Mouse (Mus musculus) monocyte, adult 5-6 weeks (primary cell): ENCODE measurements around the gene Pnpla3. TPM values are rescaled to one million over a fixed set of nuclear protein-coding genes. Genes with fewer than 3 reads are reported as not detected.
A peak's percentile ranks its signal among the peaks of the same experiment; 100 is the strongest.
"Not testable (repeated sequence)": the region's sequence is repeated elsewhere in the genome, so short reads cannot be mapped to it uniquely, and the experiment has no call there.

ENCODE experiments used
- ATAC-seq: fragments of 153-309, 156-312 bp; replicated peaks from 2 replicates; pipeline ENCODE4 v1.8.0; 2017; ENCODE audit warnings: mild to moderate bottlenecking; ENCODE audit not compliant: low TSS enrichment, insufficient number of reproducible peaks, severe bottlenecking, poor library complexity, low FRiP score
- total RNA-seq: library from RNA; stranded (forward); fragments of 200-1000, 200-491, 200-594 nt; gene quantifications from 3 replicates; pipeline ENCODE4 v1.2.3, GENCODE M21; 2017

Pnpla3 gene
- total RNA-seq, result 0.78 TPM in 1 of 3 replicates, not detected in the others

GRCm38 (mm10) chr15:84167600-84167999 is at the start of gene Pnpla3:
TSS of gene Pnpla3 (plus strand) at chr15:84167837.
- ATAC-seq, result peak; percentile 69

GRCm38 (mm10) chr15:84120612-84121011 is 47.0 kb upstream of the Pnpla3 start:
- 0 out of 2 replicates have a peak, but pooled peaks have one; percentile 41 for ATAC-seq

GRCm38 (mm10) chr15:84121036-84121435 is 46.6 kb upstream of the Pnpla3 start:
- ATAC-seq, result no peak

- no peak for ATAC-seq
Measured at GRCm38 (mm10) chr15:84123075-84123474, 44.6 kb upstream of the Pnpla3 start, which contains the start of gene Pnpla5. TSS of gene Pnpla5 (minus strand) at chr15:84123175.

GRCm38 (mm10) chr15:84124086-84124485 is 43.6 kb upstream of the Pnpla3 start:
- ATAC-seq, result no peak

GRCm38 (mm10) chr15:84126447-84126846 is 41.2 kb upstream of the Pnpla3 start:
- peak; percentile 63; the same call in 1 of the 2 replicates for ATAC-seq

- ATAC-seq, result peak; percentile 88
Measured at GRCm38 (mm10) chr15:84126871-84127270, 40.8 kb upstream of the Pnpla3 start.

- no peak for ATAC-seq
Measured at GRCm38 (mm10) chr15:84131096-84131786, 36.4 kb upstream of the Pnpla3 start.

- ATAC-seq, result no peak
Measured at GRCm38 (mm10) chr15:84131971-84132370, 35.7 kb upstream of the Pnpla3 start.

GRCm38 (mm10) chr15:84133440-84133839 is 34.2 kb upstream of the Pnpla3 start:
- peak; percentile 84 for ATAC-seq

- ATAC-seq, result no peak
Measured at GRCm38 (mm10) chr15:84135472-84135871, 32.2 kb upstream of the Pnpla3 start.

GRCm38 (mm10) chr15:84136473-84137415 is 30.9 kb upstream of the Pnpla3 start:
- no peak for ATAC-seq

GRCm38 (mm10) chr15:84139592-84140005 is 28.0 kb upstream of the Pnpla3 start:
- ATAC-seq, result peak; percentile 71

GRCm38 (mm10) chr15:84140109-84140508 is 27.5 kb upstream of the Pnpla3 start:
- no peak for ATAC-seq

GRCm38 (mm10) chr15:84140929-84141328 is 26.7 kb upstream of the Pnpla3 start:
- no peak for ATAC-seq

GRCm38 (mm10) chr15:84156158-84156557 is 11.5 kb upstream of the Pnpla3 start:
- no peak for ATAC-seq

- ATAC-seq, result not testable (repeated sequence)
Measured at GRCm38 (mm10) chr15:84157530-84157929, 10.1 kb upstream of the Pnpla3 start.

GRCm38 (mm10) chr15:84161871-84162270 is 5.8 kb upstream of the Pnpla3 start:
- ATAC-seq, result no peak

GRCm38 (mm10) chr15:84166818-84167217 is 819 bp upstream of the Pnpla3 start:
- no peak for ATAC-seq
